Mouse (Mus musculus): ENCODE measurements around the gene Syk. TPM values are rescaled to one million over a fixed set of nuclear protein-coding genes. Genes with fewer than 3 reads are reported as not detected.

The Syk gene
- polyA plus RNA-seq (2015; fragmentation: Nextera tagmentation; extraction: Ambion mirVana) = 2.1 and 3.2 TPM in 2 replicates

GRCm38 (mm10) chr13:52582878-52583661, at the start of gene Syk:
Gene Syk (plus strand): TSS chr13:52583173.

Other genes with a start within 250 kb of the Syk start
- gene Diras2, start 51.9 kb upstream of the Syk start, polyA plus RNA-seq (2015; fragmentation: Nextera tagmentation; extraction: Ambion mirVana) = 0.24 and 0.46 TPM in 2 replicates